Comparison of ENCODE assay signal across 8 mouse cellular contexts in the genomic region with DNA sequence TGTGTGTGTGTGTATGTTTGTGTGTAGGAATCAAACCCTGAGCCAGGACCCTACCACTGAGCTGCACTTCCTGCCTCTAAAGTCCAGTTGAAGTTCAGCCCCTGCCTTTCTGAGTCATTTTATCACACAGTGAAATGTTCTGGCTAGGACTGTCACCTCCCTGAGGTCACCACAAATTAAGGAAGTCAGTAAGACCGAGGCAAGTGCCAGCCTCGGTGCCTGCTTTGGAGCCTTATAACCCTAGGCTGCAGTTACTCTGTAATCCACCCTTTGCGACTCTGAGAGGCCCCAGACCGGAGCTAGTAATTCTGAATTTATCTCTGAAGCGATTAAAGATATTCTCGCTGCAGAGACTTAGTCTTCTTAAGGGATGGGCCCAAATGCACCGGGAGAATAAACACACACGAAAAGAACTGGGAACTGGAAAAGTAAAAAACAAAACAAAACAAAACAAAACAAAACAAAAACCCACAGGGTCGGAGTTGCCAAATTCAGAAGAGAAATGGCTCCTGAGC.
A peak's percentile ranks its signal among the peaks of the same experiment; 100 is the strongest.
DNase-seq lines count a peak whose midpoint lies in the region; ATAC-seq and TF ChIP-seq lines count a peak whose summit lies in the region.

No protein-coding gene starts in this region.

- peak overlapping the region; percentile 53 for H3K4me3 ChIP-seq in left cerebral cortex, adult 2 months
- peak overlapping the region; percentile 20 for H3K4me3 ChIP-seq in embryonic facial prominence, embryonic 11.5 days (ENCODE audit: low read depth, low read length)
- H3K4me3 ChIP-seq in midbrain, embryonic 10.5 days: peak overlapping the region; percentile 54

- whole genome bisulfite sequencing in embryonic facial prominence, embryonic 11.5 days: 19% methylated on average over 9 of the region's 9 CpGs
- WGBS in midbrain, embryonic 10.5 days: 17% methylated on average over 9 of the region's 9 CpGs

- H3K9ac ChIP-seq in embryonic facial prominence, embryonic 11.5 days (replicated peaks; ENCODE audit: low read length): peak overlapping the region; percentile 68

- intact Hi-C loops in left cerebral cortex, adult 2 months (cut with DNase I): loop anchor here (5.0 kb wide), 1 partner anchor 108 kb away; no protein-coding TSS in a partner anchor
- intact Hi-C loops in heart, postnatal 10 days (cut with DNase I): no loop called here

- H3K27me3 ChIP-seq in embryonic facial prominence, embryonic 11.5 days (ENCODE audit: control insufficient read depth, insufficient read depth, low read length): no peaks in the 10 kb centered on the region
- peaks cover 56% of the 10 kb centered on the region for H3K27me3 ChIP-seq in midbrain, embryonic 10.5 days (ENCODE audit: low read depth, poor library complexity, severe bottlenecking)

- DNase-seq in left cerebral cortex, adult 2 months (ENCODE audit: extremely low spot score in 1 of 2, low spot score in 2 of 2): no peak
- no peak for DNase-seq in left cerebral cortex, adult 11 months (ENCODE audit: low spot score)
- DNase-seq in embryonic facial prominence, embryonic 11.5 days (ENCODE audit: low spot score): no peak
- DNase-seq in heart, postnatal 10 days: peak; percentile 62 to 70
- peak; percentile 40 to 51 for DNase-seq in kidney, postnatal 36 days
- no peak for DNase-seq in midbrain, embryonic 10.5 days (ENCODE audit: low spot score)
- no peak for DNase-seq in c-Kit-positive CD71-positive TER-119-positive erythroid progenitor cells, embryonic 14.5 days (ENCODE audit: low spot score)
- DNase-seq in layer of hippocampus, postnatal 10 days (ENCODE audit: low spot score in 2 of 2): no peak

- no peaks in the 10 kb centered on the region for H3K36me3 ChIP-seq in embryonic facial prominence, embryonic 11.5 days (replicated peaks; ENCODE audit: control insufficient read depth, insufficient read depth, low read depth, low read length)
- H3K36me3 ChIP-seq in midbrain, embryonic 10.5 days: no peaks in the 10 kb centered on the region

- no peaks in the 10 kb centered on the region for H3K9me3 ChIP-seq in embryonic facial prominence, embryonic 11.5 days (replicated peaks; ENCODE audit: control insufficient read depth, low read length)
- no peaks in the 10 kb centered on the region for H3K9me3 ChIP-seq in midbrain, embryonic 10.5 days (replicated peaks)

- ATAC-seq in embryonic facial prominence, embryonic 11.5 days (replicated peaks; ENCODE audit: insufficient number of reproducible peaks, low FRiP score, low TSS enrichment, low read depth): no peak

- no peak for TF ChIP-seq CTCF in left cerebral cortex, adult 2 months (IDR thresholded peaks at IDR 0.05)

- peak overlapping the region; percentile 13; the same call in 1 of the 2 replicates for H3K27ac ChIP-seq in left cerebral cortex, adult 2 months
- peak overlapping the region; percentile 68; the same call in 1 of the 2 replicates for H3K27ac ChIP-seq in embryonic facial prominence, embryonic 11.5 days (replicated peaks; ENCODE audit: low read depth, low read length)
- peak overlapping the region; percentile 88 for H3K27ac ChIP-seq in midbrain, embryonic 10.5 days (replicated peaks)

- peak overlapping the region; percentile 68 for H3K4me2 ChIP-seq in embryonic facial prominence, embryonic 11.5 days (ENCODE audit: low read depth, low read length)

- H3K4me1 ChIP-seq in embryonic facial prominence, embryonic 11.5 days (ENCODE audit: control insufficient read depth, insufficient read depth, low read length): 0 out of 2 replicates have a peak, but pooled peaks cover 2% of the 10 kb centered on the region
- peaks cover 26% of the 10 kb centered on the region for H3K4me1 ChIP-seq in midbrain, embryonic 10.5 days

Comparison
In these comparisons a context has a peak if more than half of its experiments do, and no peak if none do; other contexts are left out.
1. DNase-seq: peak in heart, postnatal 10 days (2 of 2) and kidney, postnatal 36 days (2 of 2); none in left cerebral cortex, adult 2 months (0 of 2), left cerebral cortex, adult 11 months (single experiment), embryonic facial prominence, embryonic 11.5 days (single experiment), midbrain, embryonic 10.5 days (single experiment), c-Kit-positive CD71-positive TER-119-positive erythroid progenitor cells, embryonic 14.5 days (single experiment) and layer of hippocampus, postnatal 10 days (0 of 2).
2. H3K27ac ChIP-seq: peak in every context shown above with its lines; median percentile 88 in midbrain, embryonic 10.5 days; 68 in embryonic facial prominence, embryonic 11.5 days; 13 in left cerebral cortex, adult 2 months.
3. Peak in every context shown above with its lines, with median percentiles within 50 percentile points of each other: H3K4me3 ChIP-seq.